Mouse (Mus musculus) left cerebral cortex, adult 18-20 months (tissue): Measurements from ENCODE around the gene Stk26. TPM values are rescaled to one million over a fixed set of nuclear protein-coding genes. Genes with fewer than 3 reads are reported as not detected.

Experiments used
- DNase-seq, 2 experiments: peaks; one replicate each; pipeline ENCODE4 v3.0.0; 2021 to 2022; ENCODE audit warnings: low spot score in 2 of 2, mixed read lengths in 1 of 2
- total RNA-seq, 2 experiments: library from RNA; stranded (reverse); gene quantifications; 2 replicates each; pipeline ENCODE4 v1.2.3; 2021

Gene Stk26
- total RNA-seq, 2 experiments from 2014 or later: 4.6 to 6.7 TPM

GRCm38 (mm10) chrX:50924629-50925364, 84.0 kb downstream of the Stk26 start:
- peak in 1 of 2 experiments; percentile 12 for DNase-seq

GRCm38 (mm10) chrX:50926893-50927545, 86.2 kb downstream of the Stk26 start:
- no peak for DNase-seq

GRCm38 (mm10) chrX:50930309-50930708, 89.5 kb downstream of the Stk26 start:
- DNase-seq: no peak

GRCm38 (mm10) chrX:50937117-50937516, 96.3 kb downstream of the Stk26 start:
- DNase-seq: no peak

GRCm38 (mm10) chrX:50942610-50943009, 101.8 kb downstream of the Stk26 start, which contains the start of gene Frmd7:
Gene Frmd7 (minus strand): TSS chrX:50942710.
- no peak for DNase-seq

Other genes with a start within 250 kb of the Stk26 start
- gene Frmd7, start 101.7 kb downstream of the Stk26 start, total RNA-seq: under 1 TPM; 0.47 to 0.95 TPM
- 10 to 100 TPM; 26.7 to 30.5 TPM for gene Rap2c, start 177.0 kb downstream of the Stk26 start, total RNA-seq